Mouse (Mus musculus) ovary, postnatal 10 days (tissue): ENCODE measurements around the gene Rpl12.
"Not testable (repeated sequence)": the region's sequence is repeated elsewhere in the genome, so short reads cannot be mapped to it uniquely, and the experiment has no call there.

Source experiments
- DNase-seq: peaks from one replicate; pipeline ENCODE4 v3.0.0; 2022; ENCODE audit warnings: low spot score

The Rpl12 gene

DNA sequence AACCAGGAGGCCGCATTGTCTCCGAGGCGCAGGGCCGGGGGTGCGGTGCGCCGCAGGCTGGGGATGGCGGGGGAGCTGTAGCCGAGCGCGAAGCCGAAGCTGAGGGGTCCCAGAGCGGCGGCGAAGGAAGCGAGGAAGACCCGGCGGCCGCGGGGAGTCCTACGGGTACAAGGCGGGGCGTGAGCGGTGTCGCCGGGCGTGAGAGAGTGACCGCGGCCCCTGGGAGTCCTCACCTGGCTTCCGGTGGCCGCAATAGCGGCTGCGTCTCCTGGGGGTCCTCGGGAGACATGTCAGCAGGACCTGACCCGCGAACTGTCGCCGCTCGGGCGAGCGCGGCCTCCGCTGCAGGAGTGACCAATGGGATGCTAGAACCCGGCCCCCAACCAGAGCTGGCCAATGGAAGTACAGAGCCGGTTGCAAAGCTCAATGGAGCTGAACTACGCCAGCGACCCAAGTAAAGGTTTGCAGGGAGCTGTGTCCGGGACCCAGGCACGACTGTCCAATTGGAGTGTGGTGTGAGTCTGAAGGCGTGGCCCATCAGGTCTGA lies 20.4 kb downstream of the Rpl12 start, which contains the start of gene Slc2a8:
Gene Slc2a8 (minus strand): TSS at position 359 of the 547 bp plus-strand sequence.
- DNase-seq, result peak; percentile 75

DNA sequence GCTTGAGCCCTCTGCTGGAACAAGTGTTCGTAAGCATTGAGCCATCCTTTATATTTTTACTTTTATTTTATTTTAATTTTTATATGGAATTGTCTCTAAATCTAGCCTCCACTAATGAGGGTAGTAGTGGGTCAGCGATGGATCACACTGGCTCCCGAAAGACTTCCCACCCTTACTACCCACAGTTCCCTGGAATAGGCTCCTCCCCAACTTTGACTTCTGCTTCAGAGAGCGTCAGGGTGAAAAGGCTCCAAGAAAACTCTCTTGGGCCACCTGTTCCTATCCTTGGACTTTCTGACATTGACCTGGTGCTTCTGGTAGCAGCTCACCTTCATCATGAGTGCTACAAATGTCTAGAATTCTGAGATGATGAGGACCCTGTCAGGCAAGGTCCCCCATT lies 21.3 kb downstream of the Rpl12 start:
- no peak for DNase-seq

DNA sequence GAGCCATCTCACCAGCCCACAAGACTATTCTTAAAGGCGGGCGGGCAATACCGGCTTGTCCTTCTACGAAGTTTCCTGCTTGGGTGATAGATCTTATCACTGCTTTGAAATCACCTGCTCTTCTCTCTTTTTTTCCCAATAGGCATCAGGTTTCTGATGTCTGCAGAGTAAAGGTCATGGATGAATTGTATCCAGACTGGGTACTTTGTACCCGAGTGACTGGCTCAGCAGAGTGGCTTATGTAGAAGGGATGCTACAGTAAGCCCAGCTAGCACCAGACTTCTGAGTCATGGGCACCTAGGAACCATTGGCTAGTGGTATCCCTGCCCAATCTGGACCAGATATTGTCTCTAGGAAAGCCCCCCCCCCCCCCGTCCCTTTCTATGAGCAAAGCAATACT lies 22.3 kb downstream of the Rpl12 start:
- no peak for DNase-seq

DNA sequence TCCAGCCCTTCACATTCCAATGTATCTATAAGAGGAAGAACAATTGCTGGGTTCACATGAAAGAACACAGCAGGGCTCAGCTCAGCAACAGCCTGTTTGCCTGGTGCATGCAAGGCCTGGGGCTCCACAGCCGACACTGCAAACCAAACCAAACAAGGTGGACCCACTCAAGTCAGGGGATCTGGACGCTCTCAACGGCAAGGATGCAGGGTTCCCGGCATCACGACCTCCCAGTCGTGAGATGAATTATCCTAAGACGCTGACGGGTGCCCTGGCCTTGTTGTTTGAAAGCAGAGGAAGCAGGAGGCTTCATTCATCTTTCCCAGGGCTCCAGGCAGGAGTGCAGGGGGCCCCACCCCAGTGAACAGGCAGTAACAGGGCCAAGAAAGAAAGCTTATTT lies 24.5 kb downstream of the Rpl12 start:
- no peak for DNase-seq

DNA sequence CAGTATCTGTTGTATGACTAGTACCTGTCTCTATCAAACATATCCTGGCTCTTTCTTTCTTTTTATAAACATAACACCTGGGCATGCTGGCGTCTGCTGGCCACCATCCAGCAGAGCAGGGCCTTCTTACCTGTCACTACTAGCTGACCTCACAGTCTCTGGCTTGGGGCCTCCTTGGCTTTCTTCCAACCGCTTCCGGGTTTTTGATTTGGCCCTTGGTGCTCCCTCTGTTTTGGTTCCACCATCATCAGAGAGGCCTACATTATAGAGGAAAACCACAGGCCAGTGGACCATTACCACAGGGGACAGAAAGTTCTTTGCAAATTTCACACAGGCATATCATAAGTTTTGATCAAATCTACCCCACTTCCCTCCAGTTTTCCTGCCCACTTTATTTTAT lies 28.0 kb downstream of the Rpl12 start:
- DNase-seq, result no peak

DNA sequence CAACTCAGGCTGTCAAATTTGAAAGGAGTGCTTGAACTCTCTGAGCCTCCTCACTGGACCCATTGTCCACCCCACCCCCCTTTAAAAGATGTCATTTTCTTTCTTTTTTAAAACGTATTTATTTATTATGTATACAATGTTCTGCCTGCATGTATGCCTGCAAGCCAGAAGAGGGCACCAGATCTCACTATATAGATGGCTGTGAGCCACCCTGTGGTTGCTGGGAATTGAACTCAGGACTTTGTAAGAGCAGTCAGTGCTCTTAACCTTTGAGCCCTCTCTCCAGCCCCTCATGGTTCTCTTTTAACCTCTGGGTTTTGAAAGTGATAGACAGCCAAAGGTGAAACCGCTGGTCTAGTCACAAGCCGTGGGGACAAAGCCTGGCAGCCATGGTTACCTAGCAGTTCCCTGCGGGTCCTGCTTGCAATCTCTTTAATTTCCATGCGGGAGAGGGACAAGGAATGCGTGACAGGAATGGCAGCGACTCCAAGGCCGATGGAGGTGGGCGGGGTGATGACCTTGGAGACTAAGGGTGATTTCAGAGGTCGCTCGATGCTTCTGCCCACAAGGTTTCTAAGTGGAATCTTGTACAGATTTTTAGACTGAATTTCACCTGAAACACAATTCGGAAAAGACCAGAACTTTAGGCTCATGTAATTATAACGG lies 28.9 kb downstream of the Rpl12 start:
- no peak for DNase-seq

DNA sequence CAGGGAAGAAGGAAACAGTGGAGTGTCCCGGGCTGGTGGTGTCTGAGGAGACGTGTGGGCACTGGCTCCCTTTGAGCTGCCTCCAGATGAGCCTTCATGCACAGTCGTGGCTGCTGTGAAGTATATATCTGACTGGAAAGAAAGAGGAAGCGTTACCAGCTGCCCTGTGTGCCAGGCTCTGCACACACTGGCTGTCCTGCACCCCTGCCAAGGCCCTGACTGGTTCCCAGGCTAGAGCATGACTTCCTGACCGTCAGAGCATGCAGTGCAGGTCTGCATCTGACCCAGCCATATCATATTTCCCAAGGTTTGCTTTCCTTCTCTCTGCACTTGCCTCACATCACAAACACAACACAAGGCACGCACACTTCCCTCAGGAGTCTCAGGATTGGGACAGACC lies 30.8 kb downstream of the Rpl12 start:
- DNase-seq, result no peak

DNA sequence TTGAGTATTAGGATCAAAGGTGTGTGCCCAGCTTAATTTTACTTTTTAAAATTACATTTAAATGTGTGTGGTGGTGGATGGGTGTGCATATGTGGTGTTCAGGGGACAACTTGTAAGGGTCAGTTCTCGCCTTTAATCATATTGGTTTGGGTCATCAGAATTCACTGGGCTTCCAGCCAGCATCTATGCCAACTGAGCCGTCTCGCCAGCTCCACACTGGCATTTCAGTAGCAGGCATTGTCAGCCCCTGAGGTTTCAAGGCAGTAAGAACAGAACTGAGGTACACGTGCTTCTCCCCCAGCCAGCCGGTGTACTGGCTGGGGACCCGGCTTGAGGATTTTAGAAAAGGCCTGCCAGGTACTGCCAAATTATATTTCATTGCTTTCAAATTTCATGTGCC lies 35.7 kb downstream of the Rpl12 start:
- no peak for DNase-seq

DNA sequence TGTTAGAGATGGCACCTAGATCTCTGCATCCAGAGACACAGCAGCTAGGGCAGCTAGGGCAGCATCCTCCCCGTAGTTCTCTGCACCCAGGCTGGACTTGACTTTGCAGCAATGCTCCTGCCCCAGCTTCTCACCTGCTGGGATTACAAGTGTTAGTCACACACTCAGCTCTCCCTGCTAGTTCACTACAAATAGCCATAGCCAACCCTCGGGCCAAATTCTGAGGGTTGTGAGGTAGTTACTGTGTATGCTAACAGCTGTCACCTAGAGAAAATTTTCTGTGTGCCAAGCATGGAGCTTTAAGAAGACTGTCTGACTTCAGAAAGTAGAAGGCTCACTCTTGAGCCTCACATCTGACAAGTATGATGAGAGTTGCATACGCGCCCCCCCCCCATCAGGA lies 36.4 kb downstream of the Rpl12 start:
- DNase-seq, result no peak

DNA sequence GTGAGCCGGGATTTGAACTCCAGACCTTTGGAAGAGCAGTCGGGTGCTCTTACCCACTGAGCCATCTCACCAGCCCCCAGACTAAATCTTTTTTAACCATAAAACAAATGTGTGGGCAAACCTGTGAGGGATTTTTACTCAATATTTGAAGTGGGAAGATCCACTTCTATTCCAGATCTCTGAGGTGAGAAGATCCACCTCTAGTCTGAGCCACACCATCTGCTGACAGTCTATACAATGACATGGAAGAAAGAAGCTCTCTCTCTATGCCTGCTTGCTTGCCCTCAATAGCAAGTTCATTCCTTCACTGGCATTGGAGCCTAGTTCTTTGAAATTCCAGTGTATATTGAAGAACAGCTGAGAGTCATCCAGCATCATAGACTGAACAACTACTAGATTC lies 38.4 kb downstream of the Rpl12 start:
- no peak for DNase-seq

DNA sequence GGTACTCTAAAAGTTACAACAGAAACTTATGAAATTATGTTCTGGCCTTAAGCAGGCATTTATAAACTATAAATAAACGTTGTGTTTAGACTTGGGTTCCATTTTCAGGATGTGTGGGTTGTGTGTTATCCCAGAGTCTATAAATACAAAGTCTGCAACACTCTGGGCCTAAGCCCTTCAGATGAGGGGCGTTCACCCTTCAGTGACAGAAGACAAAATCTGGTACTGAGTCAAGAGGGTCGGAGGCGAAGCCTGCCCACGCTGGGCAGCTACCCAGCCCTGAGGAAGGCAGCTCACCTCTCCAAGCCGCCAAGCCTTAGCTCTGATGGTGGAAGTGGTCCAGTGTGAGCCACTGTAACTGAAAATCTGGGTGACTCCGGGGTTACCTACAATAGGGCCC lies 40.8 kb downstream of the Rpl12 start:
- no peak for DNase-seq

DNA sequence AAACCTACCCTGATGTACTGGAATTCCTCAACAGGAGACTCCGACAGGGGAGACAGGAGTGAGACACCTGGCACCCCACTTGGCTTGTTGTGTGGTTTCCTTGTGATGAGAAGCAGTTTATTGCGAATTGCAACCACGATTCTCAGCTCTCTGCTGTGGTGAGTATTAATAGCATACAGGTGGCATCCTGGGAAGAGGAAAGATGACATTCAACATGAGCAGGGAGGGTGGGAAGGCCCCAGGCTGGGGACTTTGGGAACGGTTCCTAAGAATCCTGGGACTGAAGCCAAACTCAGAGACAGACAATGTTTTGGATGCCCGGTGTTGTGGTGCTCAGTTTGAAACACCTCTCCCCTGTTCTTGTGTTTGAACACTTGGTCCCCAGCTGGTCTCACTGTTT lies 43.7 kb downstream of the Rpl12 start:
- no peak for DNase-seq

DNA sequence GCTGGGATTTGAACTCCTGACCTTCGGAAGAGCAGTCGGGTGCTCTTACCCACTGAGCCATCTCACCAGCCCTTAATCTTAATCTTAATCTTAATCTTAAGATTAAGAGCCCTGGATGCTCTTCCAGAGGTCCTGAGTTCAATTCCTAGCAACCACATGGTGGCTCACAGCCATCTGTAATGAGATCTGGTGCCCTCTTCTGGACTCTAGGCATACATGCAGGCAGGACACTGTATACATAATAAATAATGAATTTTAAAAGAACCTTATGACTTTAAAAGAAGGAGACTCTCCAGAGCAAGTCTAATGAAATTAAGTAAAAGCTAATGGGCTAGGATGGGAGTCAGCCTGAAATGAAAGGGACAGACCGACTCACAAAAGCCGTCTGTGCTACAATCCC lies 47.7 kb downstream of the Rpl12 start:
- not testable (repeated sequence) for DNase-seq

DNA sequence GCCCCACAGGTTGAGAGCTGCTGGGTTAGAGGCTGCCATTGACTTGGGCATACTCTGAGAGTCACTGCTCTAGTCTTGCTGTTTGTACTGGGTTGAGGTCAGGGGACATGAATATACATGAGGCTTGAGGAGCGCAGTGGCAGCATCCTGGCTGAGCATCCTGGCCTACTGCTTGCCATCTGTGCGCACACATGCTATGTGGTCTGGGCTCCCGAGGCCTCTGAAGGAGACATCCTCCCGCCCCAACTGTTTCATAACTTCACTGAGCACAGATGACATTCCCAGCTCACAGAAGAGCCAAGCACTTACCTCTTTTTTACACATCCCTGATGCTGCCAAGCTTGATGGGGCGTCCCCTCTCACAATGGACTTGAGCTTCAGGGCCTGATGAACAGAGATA lies 53.5 kb downstream of the Rpl12 start:
- DNase-seq, result no peak
